Mouse (Mus musculus) layer of hippocampus, adult 9-10 months (tissue): ENCODE measurements around the gene Fblim1.

Experiments
- DNase-seq: peaks from one replicate; pipeline ENCODE4 v3.0.0; 2022; ENCODE audit warnings: low spot score

The Fblim1 gene

GRCm38 (mm10) chr4:141624983-141625773, 19.3 kb upstream of the Fblim1 start:
- no peak for DNase-seq

- DNase-seq: no peak
These were observed 18.2 kb upstream of the Fblim1 start for GRCm38 (mm10) chr4:141624134-141624533.

- no peak for DNase-seq
These were observed 17.8 kb upstream of the Fblim1 start, which contains the start of gene Slc25a34 for GRCm38 (mm10) chr4:141623666-141624065. Gene Slc25a34 (minus strand): TSS chr4:141623821.

- no peak for DNase-seq
These were observed 17.1 kb upstream of the Fblim1 start for GRCm38 (mm10) chr4:141623037-141623436.

GRCm38 (mm10) chr4:141622580-141622979, 16.7 kb upstream of the Fblim1 start:
- DNase-seq: no peak

- no peak for DNase-seq
These were observed 16.2 kb upstream of the Fblim1 start for GRCm38 (mm10) chr4:141622091-141622490.

- no peak for DNase-seq
These were observed 15.4 kb upstream of the Fblim1 start for GRCm38 (mm10) chr4:141621297-141621696.

- no peak for DNase-seq
These were observed 13.5 kb upstream of the Fblim1 start for GRCm38 (mm10) chr4:141619299-141619883.

GRCm38 (mm10) chr4:141618565-141619243, 12.8 kb upstream of the Fblim1 start, which contains the start of gene Tmem82:
Gene Tmem82 (minus strand): TSS chr4:141618633.
- no peak for DNase-seq

GRCm38 (mm10) chr4:141617863-141618564, 12.1 kb upstream of the Fblim1 start:
- no peak for DNase-seq

- no peak for DNase-seq
These were observed 11.4 kb upstream of the Fblim1 start for GRCm38 (mm10) chr4:141617299-141617698.

GRCm38 (mm10) chr4:141616811-141617210, 10.9 kb upstream of the Fblim1 start:
- no peak for DNase-seq

GRCm38 (mm10) chr4:141614946-141615345, 9.1 kb upstream of the Fblim1 start:
- DNase-seq: no peak

- DNase-seq: no peak
These were observed 3.6 kb upstream of the Fblim1 start for GRCm38 (mm10) chr4:141609538-141609937.

- DNase-seq: no peak
These were observed 475 bp downstream of the Fblim1 start for GRCm38 (mm10) chr4:141605421-141605820.

- DNase-seq: no peak
These were observed 1.4 kb downstream of the Fblim1 start for GRCm38 (mm10) chr4:141604493-141604892.

- no peak for DNase-seq
These were observed 2.0 kb downstream of the Fblim1 start for GRCm38 (mm10) chr4:141603921-141604320.

- DNase-seq: no peak
These were observed 3.2 kb downstream of the Fblim1 start for GRCm38 (mm10) chr4:141602523-141603223.

- DNase-seq: no peak
These were observed 4.6 kb downstream of the Fblim1 start for GRCm38 (mm10) chr4:141601148-141601862.

GRCm38 (mm10) chr4:141600364-141600763, 5.5 kb downstream of the Fblim1 start:
- no peak for DNase-seq
